Mouse (Mus musculus) embryonic facial prominence, embryonic 14.5 days (tissue): ENCODE data around the gene Vwf. TPM values are rescaled to one million over a fixed set of nuclear protein-coding genes. Genes with fewer than 3 reads are reported as not detected.

Experiments used
- ATAC-seq: fragments of 200-750 bp; cut with Nextera tagmentation; 2 replicates; pipeline ENCODE4 v1.8.0; 2017; ENCODE audit warnings: low read depth, moderate number of reproducible peaks, moderate TSS enrichment
- DNase-seq: peaks from one replicate; pipeline ENCODE4 v3.0.0-alpha.2; 2015; ENCODE audit warnings: low spot score
- H3K27ac ChIP-seq: fragments of 300-500 bp; sonication (generic); replicated peaks from 2 replicates; pipeline ENCODE4 v1.5.1; 2014; ENCODE audit warnings: low read depth, mild to moderate bottlenecking, low read length, moderate library complexity
- H3K27me3 ChIP-seq: fragments of 300-500 bp; sonication (generic); replicated peaks from 2 replicates; pipeline ENCODE4 v1.6.1; 2014; ENCODE audit warnings: low read length; ENCODE audit not compliant: control insufficient read depth, insufficient read depth
- H3K36me3 ChIP-seq: fragments of 300-500 bp; sonication (generic); 2 replicates; pipeline ENCODE4 v1.6.1; 2014; ENCODE audit warnings: low read length, mixed read lengths; ENCODE audit not compliant: control insufficient read depth, insufficient read depth
- H3K4me1 ChIP-seq: fragments of 300-500 bp; sonication (generic); 2 replicates; pipeline ENCODE4 v1.6.1; 2014; ENCODE audit warnings: antibody characterized with exemption, low read length; ENCODE audit not compliant: control insufficient read depth, insufficient read depth
- H3K4me2 ChIP-seq: fragments of 300-500 bp; sonication (generic); 2 replicates; pipeline ENCODE4 v1.6.1; 2014; ENCODE audit warnings: low read depth, mild to moderate bottlenecking, low read length, moderate library complexity, mixed read lengths
- H3K4me3 ChIP-seq: fragments of 300-500 bp; sonication (generic); 2 replicates; pipeline ENCODE4 v1.5.1; 2014; ENCODE audit warnings: low read depth, mild to moderate bottlenecking, low read length
- H3K9ac ChIP-seq: fragments of 300-500 bp; sonication (generic); 2 replicates; pipeline ENCODE4 v1.6.1; 2014; ENCODE audit warnings: low read depth, mild to moderate bottlenecking, low read length, moderate library complexity, mixed read lengths
- H3K9me3 ChIP-seq: fragments of 300-500 bp; sonication (generic); 2 replicates; pipeline ENCODE4 v1.6.1; 2016; ENCODE audit warnings: low read length; ENCODE audit not compliant: control insufficient read depth
- WGBS: fragments of 180-500 bp; shearing (Covaris S2); extraction: QIAGEN DNeasy Blood & Tissue Kit; methylation state at CpG from one replicate; pipeline ENCODE4 v1.1.7; 2014; 5-methylcytosine and 5-hydroxymethylcytosine counted together
- polyA plus RNA-seq: library from polyadenylated mRNA; unstranded; fragments of >200 nt; fragmentation: Nextera tagmentation; extraction: Ambion mirVana; gene quantifications from 2 replicates; pipeline ENCODE4 v1.2.1, GENCODE M21; 2014

Vwf gene
- polyA plus RNA-seq, 1 experiment from 2014 or later, result 16.0 TPM

GRCm38 (mm10) chr6:125678492-125678891, 131.9 kb downstream of the Vwf start:
- no peak overlapping the region for H3K4me2 ChIP-seq
- 85% methylated on average over 1 of the region's 1 CpGs for WGBS
- H3K27ac ChIP-seq, result no peak overlapping the region
- H3K27me3 ChIP-seq, result no peaks in the 10 kb centered on the region
- DNase-seq, result no peak
- no peak for ATAC-seq
- H3K9ac ChIP-seq, result no peak overlapping the region
- H3K36me3 ChIP-seq, result no peaks in the 10 kb centered on the region
- no peaks in the 10 kb centered on the region for H3K4me1 ChIP-seq
- H3K4me3 ChIP-seq, result no peak overlapping the region
- no peaks in the 10 kb centered on the region for H3K9me3 ChIP-seq

- Histone ChIP-seq H3K4me3 (no peak overlapping the region), H3K4me1 (no peaks in the 10 kb centered on the region), H3K4me2 (no peak overlapping the region), H3K9me3 (no peaks in the 10 kb centered on the region), H3K27me3 (no peaks in the 10 kb centered on the region), H3K36me3 (no peaks in the 10 kb centered on the region), H3K9ac (no peak overlapping the region), H3K27ac (no peak overlapping the region)
- no peak for ATAC-seq
- peak; percentile 19 for DNase-seq
- WGBS, result 61% methylated on average over 11 of the region's 11 CpGs
Observed at GRCm38 (mm10) chr6:125680613-125681012, 134.0 kb downstream of the Vwf start.

GRCm38 (mm10) chr6:125685420-125685819, 138.8 kb downstream of the Vwf start:
- DNase-seq (no peak), ATAC-seq (no peak)
- H3K9ac ChIP-seq, result no peak overlapping the region
- no peak overlapping the region for H3K4me2 ChIP-seq
- no peaks in the 10 kb centered on the region for H3K9me3 ChIP-seq
- no peak overlapping the region for H3K27ac ChIP-seq
- H3K27me3 ChIP-seq, result peaks cover 8% of the 10 kb centered on the region; the same call in 1 of the 2 replicates
- H3K4me1 ChIP-seq, result peaks cover 5% of the 10 kb centered on the region
- H3K4me3 ChIP-seq, result no peak overlapping the region
- H3K36me3 ChIP-seq, result no peaks in the 10 kb centered on the region

- Histone ChIP-seq H3K4me1 (peaks cover 9% of the 10 kb centered on the region), H3K36me3 (no peaks in the 10 kb centered on the region), H3K9me3 (no peaks in the 10 kb centered on the region), H3K4me2 (no peak overlapping the region), H3K9ac (no peak overlapping the region), H3K27ac (no peak overlapping the region), H3K27me3 (peaks cover 12% of the 10 kb centered on the region; the same call in 1 of the 2 replicates), H3K4me3 (no peak overlapping the region)
- WGBS, result 40% methylated on average over 1 of the region's 1 CpGs
- no peak for DNase-seq
- no peak for ATAC-seq
Observed at GRCm38 (mm10) chr6:125687986-125688385, 141.4 kb downstream of the Vwf start.

GRCm38 (mm10) chr6:125690057-125690703, 143.6 kb downstream of the Vwf start, which contains the start of gene Ano2:
Ano2 (plus strand) TSS chr6:125690419.
- Histone ChIP-seq H3K4me3 (peak within 1 kb of the TSS; percentile 25), H3K36me3 (no peaks in the 10 kb centered on the region), H3K27ac (no peak within 1 kb of the TSS), H3K9me3 (no peaks in the 10 kb centered on the region), H3K9ac (peak within 1 kb of the TSS; percentile 46; the same call in 1 of the 2 replicates), H3K27me3 (peaks cover 12% of the 10 kb centered on the region; the same call in 1 of the 2 replicates), H3K4me1 (peaks cover 9% of the 10 kb centered on the region), H3K4me2 (peak within 1 kb of the TSS; percentile 56)
- WGBS, result 2% methylated on average over 18 of the region's 20 CpGs
- peak; percentile 79 for ATAC-seq
- DNase-seq, result peak; percentile 35

GRCm38 (mm10) chr6:125701146-125701545, 154.6 kb downstream of the Vwf start:
- Histone ChIP-seq H3K4me3 (no peak overlapping the region), H3K9me3 (no peaks in the 10 kb centered on the region), H3K4me2 (no peak overlapping the region), H3K4me1 (no peaks in the 10 kb centered on the region), H3K9ac (no peak overlapping the region), H3K27me3 (no peaks in the 10 kb centered on the region), H3K36me3 (no peaks in the 10 kb centered on the region), H3K27ac (no peak overlapping the region)
- DNase-seq (no peak), ATAC-seq (no peak)
- WGBS, result 70% methylated on average over 2 of the region's 2 CpGs

GRCm38 (mm10) chr6:125711261-125711660, 164.7 kb downstream of the Vwf start:
- no peak overlapping the region for H3K4me2 ChIP-seq
- H3K36me3 ChIP-seq, result no peaks in the 10 kb centered on the region
- no peaks in the 10 kb centered on the region for H3K4me1 ChIP-seq
- H3K27ac ChIP-seq, result no peak overlapping the region
- 78% methylated on average over 15 of the region's 16 CpGs for WGBS
- H3K27me3 ChIP-seq, result no peaks in the 10 kb centered on the region
- no peak for ATAC-seq
- DNase-seq, result no peak
- H3K9ac ChIP-seq, result no peak overlapping the region
- no peak overlapping the region for H3K4me3 ChIP-seq
- no peaks in the 10 kb centered on the region for H3K9me3 ChIP-seq

GRCm38 (mm10) chr6:125726408-125726807, 179.8 kb downstream of the Vwf start:
- H3K4me1 ChIP-seq, result no peaks in the 10 kb centered on the region
- DNase-seq (no peak), ATAC-seq (no peak)
- WGBS, result 77% methylated on average over 2 of the region's 2 CpGs
- H3K27ac ChIP-seq, result no peak overlapping the region
- no peaks in the 10 kb centered on the region for H3K36me3 ChIP-seq
- 0 out of 2 replicates have a peak, but pooled peaks cover 4% of the 10 kb centered on the region for H3K9me3 ChIP-seq
- no peak overlapping the region for H3K4me2 ChIP-seq
- H3K4me3 ChIP-seq, result no peak overlapping the region
- H3K9ac ChIP-seq, result no peak overlapping the region
- H3K27me3 ChIP-seq, result no peaks in the 10 kb centered on the region

- no peak for DNase-seq
- 53% methylated on average over 4 of the region's 5 CpGs for WGBS
Observed at GRCm38 (mm10) chr6:125727484-125727911, 180.9 kb downstream of the Vwf start.

More at GRCm38 (mm10) chr6:125727484-125727911, 180.9 kb downstream of the Vwf start:
- no peak overlapping the region for H3K27ac ChIP-seq
- no peaks in the 10 kb centered on the region for H3K27me3 ChIP-seq
- H3K36me3 ChIP-seq, result no peaks in the 10 kb centered on the region
- no peak for ATAC-seq
- H3K4me1 ChIP-seq, result no peaks in the 10 kb centered on the region
- H3K9me3 ChIP-seq, result 0 out of 2 replicates have a peak, but pooled peaks cover 4% of the 10 kb centered on the region
- H3K4me2 ChIP-seq, result no peak overlapping the region
- H3K9ac ChIP-seq, result no peak overlapping the region
- no peak overlapping the region for H3K4me3 ChIP-seq
